In genomic region chr1:45926393-45926763, GRCm38 (mm10) we compare ENCODE assay signal across 8 mouse cellular contexts. TPM values are rescaled to one million over a fixed set of nuclear protein-coding genes. Genes with fewer than 3 reads are reported as not detected.
DNase-seq lines count a peak whose midpoint lies in the region; ATAC-seq and TF ChIP-seq lines count a peak whose summit lies in the region.

Gene Slc40a1 (minus strand): TSS chr1:45926523.

- peak within 1 kb of the TSS; percentile 82 for H3K9ac ChIP-seq in liver, embryonic 13.5 days
- peak within 1 kb of the TSS; percentile 45 for H3K9ac ChIP-seq in stomach, embryonic 14.5 days (replicated peaks; ENCODE audit: low read depth, low read length)

- H3K4me1 ChIP-seq in thymus, adult 2 months (replicated peaks; ENCODE audit: control insufficient read depth, insufficient read depth, low read length) = no peaks in the 10 kb centered on the region
- peaks cover 42% of the 10 kb centered on the region for H3K4me1 ChIP-seq in liver, embryonic 13.5 days (replicated peaks)
- 0 out of 2 replicates have a peak, but pooled peaks cover 2% of the 10 kb centered on the region for H3K4me1 ChIP-seq in stomach, embryonic 14.5 days (ENCODE audit: control insufficient read depth, insufficient read depth, low read length)

- peak within 1 kb of the TSS; percentile 75 for H3K4me2 ChIP-seq in liver, embryonic 13.5 days
- peak within 1 kb of the TSS; percentile 74 for H3K4me2 ChIP-seq in stomach, embryonic 14.5 days (replicated peaks; ENCODE audit: low read depth, low read length)

- intact Hi-C loops in heart, postnatal 25 days (cut with DNase I) = loop anchor here (5.0 kb wide), 1 partner anchor 69 kb away; no protein-coding TSS in a partner anchor

- TF ChIP-seq POLR2A in thymus, adult 2 months (IDR thresholded peaks at IDR 0.05; ENCODE audit: control insufficient read depth, extremely low read depth, insufficient read depth, low read length, poor library complexity) = no peak

- 68% methylated on average over 9 of the region's 9 CpGs for WGBS in thymus, adult 2 months
- WGBS in liver, embryonic 13.5 days (ENCODE audit: insufficient replicate concordance) = 7% methylated on average over 9 of the region's 9 CpGs
- 26% methylated on average over 9 of the region's 9 CpGs for WGBS in stomach, embryonic 14.5 days

- H3K27me3 ChIP-seq in thymus, adult 2 months (ENCODE audit: control insufficient read depth, insufficient read depth, low read length) = peaks cover 3% of the 10 kb centered on the region; the same call in 1 of the 2 replicates
- no peaks in the 10 kb centered on the region for H3K27me3 ChIP-seq in liver, embryonic 13.5 days
- no peaks in the 10 kb centered on the region for H3K27me3 ChIP-seq in stomach, embryonic 14.5 days (ENCODE audit: control insufficient read depth, insufficient read depth, low read length)

- H3K9me3 ChIP-seq in liver, embryonic 13.5 days (replicated peaks) = no peaks in the 10 kb centered on the region
- H3K9me3 ChIP-seq in stomach, embryonic 14.5 days (ENCODE audit: control insufficient read depth, low read depth, low read length) = no peaks in the 10 kb centered on the region

- H3K36me3 ChIP-seq in thymus, adult 2 months (ENCODE audit: control insufficient read depth, insufficient read depth, low read length) = no peaks in the 10 kb centered on the region
- peaks cover 10% of the 10 kb centered on the region for H3K36me3 ChIP-seq in liver, embryonic 13.5 days
- no peaks in the 10 kb centered on the region for H3K36me3 ChIP-seq in stomach, embryonic 14.5 days (ENCODE audit: control insufficient read depth, insufficient read depth, low read length)

- ATAC-seq in liver, embryonic 13.5 days (ENCODE audit: low read depth) = peak; percentile 93
- peak; percentile 30; the same call in 1 of the 2 replicates for ATAC-seq in stomach, embryonic 14.5 days (ENCODE audit: insufficient number of reproducible peaks, insufficient read depth, low FRiP score, low read depth)

- peak within 1 kb of the TSS; percentile 23; the same call in 1 of the 2 replicates for H3K4me3 ChIP-seq in thymus, adult 2 months (ENCODE audit: control insufficient read depth, insufficient read depth, low read length)
- peak within 1 kb of the TSS; percentile 86 for H3K4me3 ChIP-seq in liver, embryonic 13.5 days (replicated peaks)
- peak within 1 kb of the TSS; percentile 53 for H3K4me3 ChIP-seq in stomach, embryonic 14.5 days (ENCODE audit: low read depth, low read length)

- H3K27ac ChIP-seq in thymus, adult 2 months (ENCODE audit: control insufficient read depth, insufficient read depth, low read length) = no peak within 1 kb of the TSS
- H3K27ac ChIP-seq in liver, embryonic 13.5 days = peak within 1 kb of the TSS; percentile 97
- peak within 1 kb of the TSS; percentile 44; the same call in 1 of the 2 replicates for H3K27ac ChIP-seq in stomach, embryonic 14.5 days (ENCODE audit: low read length)

- no peak for DNase-seq in adrenal gland, adult 8-10 months
- no peak for DNase-seq in adrenal gland, adult 18-20 months (ENCODE audit: low spot score in 2 of 2)
- DNase-seq in thymus, adult 2 months = no peak
- no peak for DNase-seq in thymus, postnatal 14 days
- DNase-seq in heart, postnatal 25 days (ENCODE audit: low spot score) = no peak
- peak; percentile 84 for DNase-seq in liver, embryonic 13.5 days
- DNase-seq in adipocyte (ENCODE audit: low spot score) = no peak

- TF ChIP-seq CTCF in thymus, adult 2 months (IDR thresholded peaks at IDR 0.05; ENCODE audit: borderline replicate concordance, control insufficient read depth, extremely low read depth, insufficient read depth, low read length, poor library complexity) = no peak

RNA-seq across cellular contexts. Expression of gene Slc40a1, which starts in this region (rescaled TPM):
- total RNA-seq in adrenal gland, adult 8-10 months (2022) = 10 to 100 TPM; 11.2 to 26.8 (median 16.0) TPM
- 10 to 100 TPM in 1 of 2 experiments, 1 to 10 TPM in 1; 6.9 to 11.1 TPM for total RNA-seq in adrenal gland, adult 18-20 months (2021)
- 14.2 and 15.3 TPM in 2 replicates for polyA plus RNA-seq in thymus, adult 2 months (2012; rRNA removed)
- 10 to 100 TPM; 16.9 to 19.5 TPM for total RNA-seq in heart, postnatal 25 days (2021)
- polyA plus RNA-seq in liver, embryonic 13.5 days (2015; fragmentation: Nextera tagmentation; extraction: Ambion mirVana) = 90.9 and 111 TPM in 2 replicates
- 74.0 and 83.9 TPM in 2 replicates for polyA plus RNA-seq in stomach, embryonic 14.5 days (2014; fragmentation: Nextera tagmentation; extraction: Ambion mirVana)

Comparison
In these comparisons a context has a peak if more than half of its experiments do, and no peak if none do; other contexts are left out.
1. H3K4me3 ChIP-seq: peak in every context shown above with its lines; median percentile 86 in liver, embryonic 13.5 days; 53 in stomach, embryonic 14.5 days; 23 in thymus, adult 2 months.